Mouse (Mus musculus) midbrain, embryonic 15.5 days (tissue): Measurements from ENCODE around the gene Zhx3. TPM values are rescaled to one million over a fixed set of nuclear protein-coding genes. Genes with fewer than 3 reads are reported as not detected.

Source experiments
- ATAC-seq: fragments of 200-750 bp; cut with Nextera tagmentation; replicated peaks from 2 replicates; pipeline ENCODE4 v1.8.0; 2017; ENCODE audit warnings: moderate TSS enrichment
- H3K27ac ChIP-seq: fragments of 300-500 bp; sonication (generic); 2 replicates; pipeline ENCODE4 v1.5.1; 2015; ENCODE audit warnings: mild to moderate bottlenecking, inconsistent platforms
- H3K27me3 ChIP-seq: fragments of 300-500 bp; sonication (generic); replicated peaks from 2 replicates; pipeline ENCODE4 v1.6.1; 2015; ENCODE audit warnings: inconsistent platforms
- H3K36me3 ChIP-seq: fragments of 300-500 bp; sonication (generic); replicated peaks from 2 replicates; pipeline ENCODE4 v1.6.1; 2015; ENCODE audit warnings: inconsistent platforms
- H3K4me1 ChIP-seq: fragments of 300-500 bp; sonication (generic); 2 replicates; pipeline ENCODE4 v1.6.1; 2015; ENCODE audit warnings: inconsistent platforms
- H3K4me2 ChIP-seq: fragments of 300-500 bp; sonication (generic); 2 replicates; pipeline ENCODE4 v1.6.1; 2015; ENCODE audit warnings: inconsistent platforms, mild to moderate bottlenecking, moderate library complexity
- H3K4me3 ChIP-seq: fragments of 300-500 bp; sonication (generic); 2 replicates; pipeline ENCODE4 v1.5.1; 2015; ENCODE audit warnings: mild to moderate bottlenecking, inconsistent platforms
- H3K9ac ChIP-seq: fragments of 300-500 bp; sonication (generic); 2 replicates; pipeline ENCODE4 v1.6.1; 2015; ENCODE audit warnings: mild to moderate bottlenecking, inconsistent platforms
- H3K9me3 ChIP-seq: fragments of 300-500 bp; sonication (generic); 2 replicates; pipeline ENCODE4 v1.6.1; 2016; ENCODE audit warnings: inconsistent platforms
- WGBS: fragments of 180-500 bp; shearing (Covaris S2); methylation state at CpG from one replicate; pipeline ENCODE4 v1.1.7; 2015; ENCODE audit warnings: mixed read lengths; 5-methylcytosine and 5-hydroxymethylcytosine counted together
- polyA plus RNA-seq: library from polyadenylated mRNA; unstranded; fragments of >200 nt; fragmentation: Nextera tagmentation; extraction: Ambion mirVana; gene quantifications from 2 replicates; pipeline ENCODE4 v1.2.1, GENCODE M21; 2015

Gene Zhx3
- polyA plus RNA-seq, 1 experiment from 2014 or later: 22.5 TPM

GRCm38 (mm10) chr2:160730797-160731116 lies 142.0 kb downstream of the Zhx3 start:
- peak overlapping the region; percentile 92 for H3K4me2 ChIP-seq
- no peak for ATAC-seq
- peak overlapping the region; percentile 99 for H3K27ac ChIP-seq
- 7% methylated on average over 19 of the region's 19 CpGs for WGBS
- H3K9me3 ChIP-seq: no peaks in the 10 kb centered on the region
- no peaks in the 10 kb centered on the region for H3K27me3 ChIP-seq
- peak overlapping the region; percentile 98 for H3K9ac ChIP-seq
- H3K36me3 ChIP-seq: no peaks in the 10 kb centered on the region
- peak overlapping the region; percentile 91 for H3K4me3 ChIP-seq
- H3K4me1 ChIP-seq: peaks cover 47% of the 10 kb centered on the region

GRCm38 (mm10) chr2:160729851-160730796 lies 142.7 kb downstream of the Zhx3 start:
- WGBS: 25% methylated on average over 17 of the region's 17 CpGs
- H3K4me1 ChIP-seq: peaks cover 42% of the 10 kb centered on the region
- H3K9ac ChIP-seq: peak overlapping the region; percentile 98
- H3K27ac ChIP-seq: no peak overlapping the region
- peaks cover 3% of the 10 kb centered on the region; the same call in 1 of the 2 replicates for H3K36me3 ChIP-seq
- peak overlapping the region; percentile 91 for H3K4me3 ChIP-seq
- H3K27me3 ChIP-seq: no peaks in the 10 kb centered on the region
- H3K4me2 ChIP-seq: peak overlapping the region; percentile 92
- no peaks in the 10 kb centered on the region for H3K9me3 ChIP-seq
- ATAC-seq: 0 out of 2 replicates have a peak, but pooled peaks have one; percentile 0

- no peak for ATAC-seq
- Histone ChIP-seq H3K9ac (no peak overlapping the region), H3K36me3 (peaks cover 5% of the 10 kb centered on the region; the same call in 1 of the 2 replicates), H3K27ac (no peak overlapping the region), H3K4me3 (no peak overlapping the region), H3K4me1 (peaks cover 35% of the 10 kb centered on the region), H3K27me3 (no peaks in the 10 kb centered on the region), H3K4me2 (no peak overlapping the region), H3K9me3 (no peaks in the 10 kb centered on the region)
- 71% methylated on average over 2 of the region's 2 CpGs for whole genome bisulfite sequencing
Observed at GRCm38 (mm10) chr2:160729436-160729835, 143.4 kb downstream of the Zhx3 start.

GRCm38 (mm10) chr2:160728972-160729371 lies 143.8 kb downstream of the Zhx3 start:
- H3K27ac ChIP-seq: no peak overlapping the region
- H3K9me3 ChIP-seq: no peaks in the 10 kb centered on the region
- H3K27me3 ChIP-seq: no peaks in the 10 kb centered on the region
- H3K9ac ChIP-seq: no peak overlapping the region
- no peak overlapping the region for H3K4me3 ChIP-seq
- ATAC-seq: no peak
- H3K36me3 ChIP-seq: peaks cover 10% of the 10 kb centered on the region; the same call in 1 of the 2 replicates
- WGBS: 95% methylated on average over 3 of the region's 3 CpGs
- H3K4me2 ChIP-seq: no peak overlapping the region
- peaks cover 30% of the 10 kb centered on the region for H3K4me1 ChIP-seq

GRCm38 (mm10) chr2:160725877-160726864 lies 146.6 kb downstream of the Zhx3 start:
- H3K4me2 ChIP-seq: no peak overlapping the region
- H3K27me3 ChIP-seq: no peaks in the 10 kb centered on the region
- ATAC-seq: no peak
- no peak overlapping the region for H3K9ac ChIP-seq
- H3K27ac ChIP-seq: no peak overlapping the region
- WGBS: 85% methylated on average over 6 of the region's 6 CpGs
- no peak overlapping the region for H3K4me3 ChIP-seq
- H3K36me3 ChIP-seq: peaks cover 24% of the 10 kb centered on the region
- peaks cover 10% of the 10 kb centered on the region for H3K4me1 ChIP-seq
- no peaks in the 10 kb centered on the region for H3K9me3 ChIP-seq

- Histone ChIP-seq H3K27me3 (no peaks in the 10 kb centered on the region), H3K9ac (no peak overlapping the region), H3K9me3 (no peaks in the 10 kb centered on the region), H3K27ac (no peak overlapping the region), H3K36me3 (peaks cover 35% of the 10 kb centered on the region), H3K4me3 (no peak overlapping the region), H3K4me1 (no peaks in the 10 kb centered on the region), H3K4me2 (no peak overlapping the region)
- WGBS: 94% methylated on average over 5 of the region's 5 CpGs
- ATAC-seq: no peak
Observed at GRCm38 (mm10) chr2:160724536-160724935, 148.3 kb downstream of the Zhx3 start.

GRCm38 (mm10) chr2:160723613-160724375 lies 149.0 kb downstream of the Zhx3 start:
- H3K9me3 ChIP-seq: no peaks in the 10 kb centered on the region
- H3K27me3 ChIP-seq: no peaks in the 10 kb centered on the region
- peaks cover 42% of the 10 kb centered on the region for H3K36me3 ChIP-seq
- H3K4me2 ChIP-seq: no peak overlapping the region
- no peak for ATAC-seq
- 92% methylated on average over 4 of the region's 4 CpGs for WGBS
- no peak overlapping the region for H3K27ac ChIP-seq
- no peak overlapping the region for H3K9ac ChIP-seq
- H3K4me3 ChIP-seq: no peak overlapping the region
- no peaks in the 10 kb centered on the region for H3K4me1 ChIP-seq

- Histone ChIP-seq H3K27ac (no peak overlapping the region), H3K9ac (no peak overlapping the region), H3K4me3 (no peak overlapping the region), H3K4me1 (no peaks in the 10 kb centered on the region), H3K4me2 (no peak overlapping the region), H3K9me3 (no peaks in the 10 kb centered on the region), H3K27me3 (no peaks in the 10 kb centered on the region), H3K36me3 (peaks cover 51% of the 10 kb centered on the region)
- no peak for ATAC-seq
- WGBS: 79% methylated on average over 4 of the region's 4 CpGs
Observed at GRCm38 (mm10) chr2:160722714-160723113, 150.1 kb downstream of the Zhx3 start.

- no peak overlapping the region for H3K27ac ChIP-seq
- H3K27me3 ChIP-seq: no peaks in the 10 kb centered on the region
- H3K4me3 ChIP-seq: no peak overlapping the region
- no peak for ATAC-seq
- no peaks in the 10 kb centered on the region for H3K9me3 ChIP-seq
- H3K4me1 ChIP-seq: no peaks in the 10 kb centered on the region
- no peak overlapping the region for H3K9ac ChIP-seq
- peaks cover 67% of the 10 kb centered on the region for H3K36me3 ChIP-seq
- H3K4me2 ChIP-seq: no peak overlapping the region
- 84% methylated on average over 3 of the region's 3 CpGs for WGBS
Observed at GRCm38 (mm10) chr2:160718811-160719210, 154.0 kb downstream of the Zhx3 start.

- H3K27ac ChIP-seq: no peak overlapping the region
- H3K36me3 ChIP-seq: peaks cover 68% of the 10 kb centered on the region
- H3K9ac ChIP-seq: no peak overlapping the region
- no peak for ATAC-seq
- 76% methylated on average over 5 of the region's 5 CpGs for WGBS
- no peak overlapping the region for H3K4me2 ChIP-seq
- no peak overlapping the region for H3K4me3 ChIP-seq
- no peaks in the 10 kb centered on the region for H3K27me3 ChIP-seq
- no peaks in the 10 kb centered on the region for H3K4me1 ChIP-seq
- H3K9me3 ChIP-seq: no peaks in the 10 kb centered on the region
Observed at GRCm38 (mm10) chr2:160717269-160717668, 155.5 kb downstream of the Zhx3 start.

GRCm38 (mm10) chr2:160715463-160716030 lies 157.3 kb downstream of the Zhx3 start:
- no peak overlapping the region for H3K4me2 ChIP-seq
- H3K36me3 ChIP-seq: peaks cover 65% of the 10 kb centered on the region
- no peak overlapping the region for H3K4me3 ChIP-seq
- H3K27me3 ChIP-seq: no peaks in the 10 kb centered on the region
- ATAC-seq: no peak
- H3K9me3 ChIP-seq: no peaks in the 10 kb centered on the region
- WGBS: 74% methylated on average over 4 of the region's 4 CpGs
- H3K9ac ChIP-seq: no peak overlapping the region
- no peak overlapping the region for H3K27ac ChIP-seq
- no peaks in the 10 kb centered on the region for H3K4me1 ChIP-seq
